Mouse (Mus musculus) hindbrain, embryonic 14.5 days (tissue): ENCODE measurements at regions not wholly inside any gene's neighbourhood (a gene's known extent, or its start where the extent isn't known, plus 50 kb on each side); places are given as distances from the start of the nearest gene placed in this dataset.

Experiments used
- ATAC-seq: fragments of 200-750 bp; cut with Nextera tagmentation; 2 replicates; pipeline ENCODE4 v1.8.0; 2017; ENCODE audit warnings: moderate number of reproducible peaks, mild to moderate bottlenecking, moderate TSS enrichment, moderate library complexity; ENCODE audit not compliant: low FRiP score
- DNase-seq: peaks from one replicate; pipeline ENCODE4 v3.0.0-alpha.2; 2015; ENCODE audit warnings: low spot score
- H3K27ac ChIP-seq: fragments of 300-500 bp; sonication (generic); 2 replicates; pipeline ENCODE4 v1.5.1; 2014; ENCODE audit warnings: mild to moderate bottlenecking, moderate library complexity
- H3K27me3 ChIP-seq: fragments of 300-500 bp; sonication (generic); 2 replicates; pipeline ENCODE4 v1.6.1; 2014; ENCODE audit warnings: mild to moderate bottlenecking, low read length, mixed read lengths; ENCODE audit not compliant: control insufficient read depth, insufficient read depth
- H3K36me3 ChIP-seq: fragments of 300-500 bp; sonication (generic); replicated peaks from 2 replicates; pipeline ENCODE4 v1.6.1; 2014; ENCODE audit not compliant: control insufficient read depth, insufficient read depth
- H3K4me1 ChIP-seq: fragments of 300-500 bp; sonication (generic); replicated peaks from 2 replicates; pipeline ENCODE4 v1.6.1; 2014; ENCODE audit warnings: antibody characterized with exemption, low read length, mixed read lengths; ENCODE audit not compliant: control insufficient read depth, insufficient read depth
- H3K4me2 ChIP-seq: fragments of 300-500 bp; sonication (generic); replicated peaks from 2 replicates; pipeline ENCODE4 v1.6.1; 2014; ENCODE audit warnings: mild to moderate bottlenecking, moderate library complexity
- H3K4me3 ChIP-seq: fragments of 300-500 bp; sonication (generic); replicated peaks from 2 replicates; pipeline ENCODE4 v1.5.1; 2014; ENCODE audit warnings: mild to moderate bottlenecking, low read length
- H3K9ac ChIP-seq: fragments of 300-500 bp; sonication (generic); 2 replicates; pipeline ENCODE4 v1.6.1; 2014
- H3K9me3 ChIP-seq: fragments of 300-500 bp; sonication (generic); 2 replicates; pipeline ENCODE4 v1.6.1; 2016; ENCODE audit warnings: low read length; ENCODE audit not compliant: control insufficient read depth
- WGBS: fragments of 180-500 bp; shearing (Covaris S2); extraction: QIAGEN DNeasy Blood & Tissue Kit; methylation state at CpG from one replicate; pipeline ENCODE4 v1.1.7; 2014; 5-methylcytosine and 5-hydroxymethylcytosine counted together

DNA sequence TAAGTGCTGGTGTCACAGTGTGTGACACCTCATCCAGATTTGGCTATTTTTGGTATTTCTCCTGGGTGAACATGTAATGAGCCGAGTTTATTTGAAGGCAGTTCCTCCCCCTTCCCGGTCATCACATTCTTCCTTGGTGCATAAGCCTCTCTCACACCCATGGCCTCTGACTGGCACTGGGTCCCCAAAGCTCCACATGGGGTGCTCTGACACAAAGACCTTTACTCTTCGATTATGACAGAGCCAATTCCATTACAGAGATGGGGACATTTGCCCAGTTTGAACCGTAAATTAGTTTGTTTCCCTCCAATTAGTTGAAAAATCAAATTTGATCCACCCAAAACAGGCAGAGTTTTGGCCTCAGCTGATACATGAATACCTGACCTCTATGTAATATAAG is 171.2 kb upstream of the Camk1g start:
- Histone ChIP-seq H3K4me2 (no peak overlapping the region), H3K4me1 (peaks cover 9% of the 10 kb centered on the region), H3K9me3 (no peaks in the 10 kb centered on the region), H3K27ac (no peak overlapping the region), H3K36me3 (no peaks in the 10 kb centered on the region), H3K4me3 (no peak overlapping the region), H3K9ac (no peak overlapping the region), H3K27me3 (no peaks in the 10 kb centered on the region)
- WGBS = 77% methylated on average over 4 of the region's 4 CpGs
- DNase-seq (no peak), ATAC-seq (no peak)

DNA sequence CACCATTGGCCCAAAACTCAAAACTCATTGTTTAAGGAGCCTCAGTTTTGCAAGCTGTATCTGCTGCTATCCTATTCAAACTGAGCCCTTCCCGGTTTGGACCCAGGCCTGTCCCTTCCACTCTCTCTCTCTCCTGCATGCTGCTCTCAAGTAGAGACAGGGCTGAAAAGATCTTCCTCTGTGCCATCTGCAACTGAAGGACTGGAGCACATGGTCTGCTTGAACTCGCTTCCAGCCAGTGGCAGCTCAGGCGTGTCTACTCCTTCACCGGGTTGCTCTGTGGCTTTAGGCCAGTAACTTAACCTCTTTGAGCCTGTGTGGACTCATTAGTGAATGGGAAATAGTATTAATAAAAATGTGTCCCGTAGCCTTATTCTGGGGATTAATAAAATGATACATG is 170.4 kb upstream of the Camk1g start:
- 79% methylated on average over 5 of the region's 5 CpGs for WGBS
- DNase-seq (no peak), ATAC-seq (no peak)
- Histone ChIP-seq H3K9me3 (no peaks in the 10 kb centered on the region), H3K27ac (no peak overlapping the region), H3K27me3 (no peaks in the 10 kb centered on the region), H3K4me2 (no peak overlapping the region), H3K36me3 (no peaks in the 10 kb centered on the region), H3K4me1 (peaks cover 9% of the 10 kb centered on the region), H3K4me3 (no peak overlapping the region), H3K9ac (no peak overlapping the region)

DNA sequence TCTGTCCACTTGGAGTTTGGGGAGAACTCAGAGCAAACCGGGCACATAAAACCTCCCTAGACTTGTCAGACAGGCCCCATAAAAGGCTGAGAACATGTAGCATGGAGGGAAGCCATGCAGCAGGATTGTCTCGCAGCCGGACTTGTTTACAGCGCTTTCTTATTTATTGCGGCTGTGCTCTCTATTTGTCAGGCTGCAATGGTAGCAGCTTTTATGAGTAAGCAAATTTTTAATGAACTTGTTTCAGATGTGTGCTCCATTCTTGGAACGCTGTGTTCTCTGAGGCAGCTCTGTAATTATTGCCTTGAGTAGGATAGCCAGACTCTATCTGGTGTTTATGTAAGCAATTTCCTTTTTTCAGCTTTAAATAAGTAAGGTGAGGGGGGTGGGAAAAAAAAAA is 169.2 kb upstream of the Camk1g start:
- Histone ChIP-seq H3K9ac (no peak overlapping the region), H3K4me3 (no peak overlapping the region), H3K9me3 (no peaks in the 10 kb centered on the region), H3K4me2 (no peak overlapping the region), H3K4me1 (peaks cover 9% of the 10 kb centered on the region), H3K27me3 (no peaks in the 10 kb centered on the region), H3K27ac (no peak overlapping the region; the same call in 1 of the 2 replicates), H3K36me3 (no peaks in the 10 kb centered on the region)
- DNase-seq (no peak), ATAC-seq (no peak)
- WGBS = 81% methylated on average over 6 of the region's 6 CpGs

DNA sequence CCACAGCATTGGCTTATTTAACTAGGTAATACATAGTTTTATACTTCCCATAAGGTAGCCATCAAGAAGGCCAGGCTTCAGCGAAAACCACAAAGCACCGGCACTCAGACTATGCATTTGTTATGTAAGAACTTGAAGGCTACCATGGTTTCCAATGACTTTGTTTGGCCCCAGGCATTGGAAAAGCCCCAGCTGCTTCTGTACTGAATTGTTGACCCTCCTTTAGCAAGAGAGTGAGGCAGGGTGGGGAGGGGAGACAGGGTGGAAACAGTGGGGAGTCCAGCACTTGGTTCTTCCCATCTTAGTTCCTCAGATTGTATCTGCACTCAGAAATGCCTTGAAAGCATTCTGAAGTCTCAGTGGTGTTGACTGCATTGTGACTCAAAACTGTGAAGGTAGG is 168.3 kb upstream of the Camk1g start:
- no peak for DNase-seq
- Histone ChIP-seq H3K4me1 (peaks cover 9% of the 10 kb centered on the region), H3K4me3 (no peak overlapping the region), H3K9me3 (no peaks in the 10 kb centered on the region), H3K36me3 (no peaks in the 10 kb centered on the region), H3K9ac (no peak overlapping the region), H3K27ac (no peak overlapping the region), H3K4me2 (no peak overlapping the region), H3K27me3 (no peaks in the 10 kb centered on the region)
- ATAC-seq = no peak
- 67% methylated on average over 2 of the region's 2 CpGs for WGBS

DNA sequence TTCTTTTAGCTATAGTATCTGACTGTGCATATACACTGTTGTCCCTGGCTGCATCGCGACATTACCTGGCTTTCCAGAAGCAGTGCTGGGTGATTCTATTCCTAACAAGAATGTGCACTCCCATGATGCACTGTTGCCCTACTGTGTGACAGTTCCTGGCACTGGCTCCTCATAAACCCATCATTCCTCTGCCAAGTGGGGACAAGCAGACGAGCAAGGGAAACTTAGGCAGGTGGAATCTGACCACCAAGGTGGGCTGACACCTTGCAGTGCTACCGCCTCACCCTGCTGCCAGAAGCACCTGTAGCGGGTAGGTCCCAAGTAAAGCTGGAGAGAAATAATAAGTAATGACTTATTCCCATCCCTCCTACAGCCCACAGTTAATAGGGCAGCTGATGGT is 167.5 kb upstream of the Camk1g start:
- 93% methylated on average over 5 of the region's 5 CpGs for WGBS
- Histone ChIP-seq H3K9me3 (no peaks in the 10 kb centered on the region), H3K27ac (no peak overlapping the region), H3K27me3 (no peaks in the 10 kb centered on the region), H3K4me1 (peaks cover 9% of the 10 kb centered on the region), H3K9ac (no peak overlapping the region), H3K4me3 (no peak overlapping the region), H3K4me2 (no peak overlapping the region), H3K36me3 (no peaks in the 10 kb centered on the region)
- no peak for ATAC-seq
- DNase-seq = no peak

DNA sequence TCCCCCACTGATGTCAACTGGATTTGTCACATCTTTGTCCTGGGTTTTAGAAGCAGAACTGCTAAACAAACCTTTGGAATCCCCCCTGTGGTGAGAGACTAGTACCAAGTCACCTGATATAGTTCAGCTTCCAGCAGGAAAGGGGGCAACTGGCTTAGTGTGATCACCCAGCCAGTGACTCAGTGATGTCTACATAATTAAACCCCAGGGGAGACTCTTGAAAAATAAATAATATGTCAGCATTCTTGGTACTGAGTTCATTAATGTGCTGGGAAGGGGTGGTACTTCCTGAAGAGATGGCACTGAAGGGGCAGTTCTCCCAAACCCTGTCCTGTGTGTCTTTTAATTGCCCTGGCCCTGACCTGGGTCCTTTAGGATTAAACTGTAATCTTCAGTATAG is 166.5 kb upstream of the Camk1g start:
- Histone ChIP-seq H3K36me3 (no peaks in the 10 kb centered on the region), H3K27ac (no peak overlapping the region), H3K4me1 (no peaks in the 10 kb centered on the region), H3K4me3 (no peak overlapping the region), H3K4me2 (no peak overlapping the region), H3K9me3 (no peaks in the 10 kb centered on the region), H3K27me3 (no peaks in the 10 kb centered on the region), H3K9ac (no peak overlapping the region)
- DNase-seq (no peak), ATAC-seq (no peak)

DNA sequence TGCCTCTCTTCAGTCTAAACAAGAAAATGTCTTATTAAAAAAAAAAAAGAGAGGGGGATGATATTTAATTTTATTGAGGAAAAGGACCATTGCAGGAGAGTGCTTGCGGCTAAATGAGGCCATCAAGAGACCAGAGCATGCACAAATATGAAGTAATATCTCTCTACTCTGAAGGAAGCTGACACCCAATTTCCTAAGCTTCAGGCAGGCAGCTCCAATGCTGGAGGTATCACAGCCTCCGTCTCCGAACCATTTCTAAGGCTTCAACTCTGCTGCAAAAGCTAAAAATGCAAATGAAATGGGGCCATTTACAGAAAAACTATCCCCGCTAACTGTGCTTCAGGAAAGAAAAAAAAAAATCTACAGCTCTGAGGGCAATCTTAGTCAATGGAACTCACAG is 164.4 kb upstream of the Camk1g start:
- Histone ChIP-seq H3K9ac (no peak overlapping the region), H3K27ac (no peak overlapping the region), H3K4me3 (no peak overlapping the region), H3K9me3 (no peaks in the 10 kb centered on the region), H3K4me1 (no peaks in the 10 kb centered on the region), H3K27me3 (no peaks in the 10 kb centered on the region), H3K36me3 (no peaks in the 10 kb centered on the region), H3K4me2 (no peak overlapping the region)
- no peak for DNase-seq
- no peak for ATAC-seq
- WGBS = 67% methylated on average over 4 of the region's 4 CpGs

DNA sequence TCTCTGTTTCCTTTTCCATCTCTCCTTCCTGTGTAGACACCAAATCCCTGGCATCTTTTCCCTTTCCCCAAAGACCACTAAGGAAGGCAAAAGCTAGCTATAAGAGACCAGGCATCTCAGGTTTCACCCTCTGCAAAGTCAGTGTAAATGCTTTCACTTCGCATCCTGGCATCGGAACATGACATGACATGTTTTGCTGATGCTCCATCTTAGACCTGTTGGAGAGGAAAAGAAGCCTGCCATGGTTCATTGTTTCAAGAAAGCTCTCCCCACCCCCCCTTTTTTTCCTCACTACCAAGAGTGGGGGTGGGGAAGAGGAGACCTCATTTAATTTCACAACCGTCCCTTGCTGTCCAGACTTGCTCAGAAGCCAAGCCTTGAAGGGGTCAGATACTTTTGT is 156.4 kb upstream of the Camk1g start:
- DNase-seq (no peak), ATAC-seq (no peak)
- Histone ChIP-seq H3K9ac (no peak overlapping the region), H3K9me3 (peaks cover 7% of the 10 kb centered on the region; the same call in 1 of the 2 replicates), H3K27ac (no peak overlapping the region), H3K4me2 (no peak overlapping the region), H3K36me3 (no peaks in the 10 kb centered on the region), H3K4me1 (no peaks in the 10 kb centered on the region), H3K4me3 (no peak overlapping the region), H3K27me3 (no peaks in the 10 kb centered on the region)
- WGBS = 71% methylated on average over 3 of the region's 3 CpGs

DNA sequence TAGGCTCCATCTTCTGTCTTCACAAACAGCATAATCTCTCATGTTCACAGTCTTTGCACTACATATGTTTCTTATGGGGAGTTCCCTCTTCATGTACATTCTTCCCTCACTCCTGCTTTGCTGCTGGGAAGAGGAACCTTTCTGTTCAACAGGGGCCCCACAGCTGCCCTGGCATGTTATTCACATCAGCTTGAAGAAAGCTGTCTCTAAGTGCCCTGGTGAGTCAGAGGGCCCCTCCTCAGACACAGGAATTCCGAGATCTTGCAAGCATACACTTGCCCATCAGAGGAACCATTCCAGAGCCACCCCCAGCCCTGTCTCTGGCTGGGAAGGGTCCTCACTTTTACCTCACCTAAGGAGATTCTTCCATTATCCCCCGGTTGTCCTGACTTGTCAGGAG is 151.9 kb upstream of the Camk1g start:
- Histone ChIP-seq H3K9me3 (no peaks in the 10 kb centered on the region), H3K27ac (no peak overlapping the region), H3K4me3 (no peak overlapping the region), H3K27me3 (no peaks in the 10 kb centered on the region), H3K4me2 (no peak overlapping the region), H3K4me1 (no peaks in the 10 kb centered on the region), H3K9ac (no peak overlapping the region), H3K36me3 (no peaks in the 10 kb centered on the region)
- 75% methylated on average over 2 of the region's 2 CpGs for WGBS
- DNase-seq (no peak), ATAC-seq (no peak)

DNA sequence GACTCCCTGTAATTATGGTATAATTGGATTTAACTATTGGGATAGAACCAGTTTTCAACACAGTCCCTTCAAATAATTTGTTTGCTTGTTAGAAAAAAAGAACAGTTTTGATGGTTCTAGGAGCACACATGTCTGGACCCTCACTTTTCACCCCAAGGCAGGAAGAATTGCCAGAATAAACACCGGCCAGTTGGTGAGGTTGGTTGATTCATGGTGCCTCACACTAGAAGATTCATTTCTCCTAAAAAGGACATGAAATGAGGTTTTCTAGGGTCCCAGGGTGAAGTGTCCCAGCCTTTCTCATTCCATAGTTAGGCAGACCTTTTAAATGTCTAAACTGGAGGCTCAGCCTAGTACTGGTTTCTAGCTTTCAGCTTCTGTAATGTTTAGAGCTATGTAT is 148.7 kb upstream of the Camk1g start:
- H3K4me2 ChIP-seq = no peak overlapping the region
- DNase-seq = no peak
- H3K4me1 ChIP-seq = no peaks in the 10 kb centered on the region
- H3K9me3 ChIP-seq = no peaks in the 10 kb centered on the region
- H3K4me3 ChIP-seq = no peak overlapping the region
- no peak overlapping the region for H3K9ac ChIP-seq
- ATAC-seq = no peak
- H3K27me3 ChIP-seq = no peaks in the 10 kb centered on the region
- WGBS = 91% methylated on average over 1 of the region's 1 CpGs
- no peak overlapping the region for H3K27ac ChIP-seq
- no peaks in the 10 kb centered on the region for H3K36me3 ChIP-seq
